Mouse (Mus musculus): ENCODE measurements at regions not wholly inside any gene's neighbourhood (a gene's known extent, or its start where the extent isn't known, plus 50 kb on each side); places are given as distances from the start of the nearest gene placed in this dataset.

DNA sequence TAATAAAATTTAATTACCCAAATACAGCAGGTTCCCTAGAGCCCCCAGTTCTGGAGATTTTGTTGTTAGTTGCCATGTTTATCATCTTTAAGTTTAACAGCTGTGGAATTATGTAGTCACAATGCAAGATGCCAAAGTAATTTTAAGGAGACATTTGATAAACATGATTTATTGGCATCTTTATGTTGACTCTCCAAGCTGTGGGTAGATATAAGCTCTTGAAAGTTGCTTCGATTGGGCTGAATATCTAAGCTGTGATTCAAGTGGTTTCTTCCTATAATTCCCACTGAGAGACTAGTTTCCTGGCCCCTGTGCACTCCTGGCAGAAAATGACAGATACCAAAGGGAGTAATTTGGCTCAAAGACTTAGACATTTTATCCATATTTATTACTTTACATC is 364.7 kb upstream of the Hsf2 start:
- no peak for DNase-seq (ENCODE audit: low read depth, low spot score)
- Histone ChIP-seq H3K36me3 (ENCODE audit: control insufficient read depth in 1 of 2, insufficient read depth in 2 of 2, low read length in 2 of 2) (no peaks in the 10 kb centered on the region), H3K4me1 (ENCODE audit: control insufficient read depth in 1 of 2, insufficient read depth in 2 of 2, low read length in 2 of 2) (no peaks in the 10 kb centered on the region), H3K9me3 (replicated peaks; ENCODE audit: insufficient read depth, low read length) (no peaks in the 10 kb centered on the region), H3K9ac (ENCODE audit: control insufficient read depth, low read depth, low read length, poor library complexity, severe bottlenecking) (no peak overlapping the region), H3K4me3 (ENCODE audit: control insufficient read depth in 1 of 2, insufficient read depth in 1 of 2, low read depth in 2 of 2, low read length in 2 of 2) (no peak overlapping the region), H3K27me3 (ENCODE audit: control insufficient read depth in 1 of 2, insufficient read depth in 2 of 2, low read length in 2 of 2) (no peaks in the 10 kb centered on the region), H3K79me2 (ENCODE audit: control insufficient read depth, insufficient read depth, low read length, poor library complexity) (no peaks in the 10 kb centered on the region), H3K27ac (ENCODE audit: control insufficient read depth, low read depth, low read length) (no peak overlapping the region)
- no peak for TF ChIP-seq CTCF (IDR thresholded peaks at IDR 0.05 in 2 of 3, conservative IDR thresholded peaks at IDR 0.05 in 1 of 3; ENCODE audit: control insufficient read depth in 1 of 3, insufficient read depth in 1 of 3, low read depth in 2 of 3, low read length in 3 of 3, poor library complexity in 1 of 3, severe bottlenecking in 1 of 3)
- no peak for TF ChIP-seq BHLHE40 (IDR thresholded peaks at IDR 0.05; ENCODE audit: borderline replicate concordance, low read depth, low read length)
- TF ChIP-seq TCF12 (IDR thresholded peaks at IDR 0.05; ENCODE audit: low read depth, low read length), result no peak
- no peak for TF ChIP-seq MEF2A (IDR thresholded peaks at IDR 0.05; ENCODE audit: extremely low read depth, insufficient replicate concordance, low read depth, low read length, poor library complexity, severe bottlenecking)
- no peak for TF ChIP-seq CHD1 (IDR thresholded peaks at IDR 0.05; ENCODE audit: low read depth, low read length)
- TF ChIP-seq USF2 (IDR thresholded peaks at IDR 0.05; ENCODE audit: borderline replicate concordance in 1 of 2, insufficient read depth in 1 of 2, low read depth in 1 of 2, low read length in 2 of 2), result no peak
- no peak for TF ChIP-seq POLR2AphosphoS2 (IDR thresholded peaks at IDR 0.05; ENCODE audit: low read length)
- TF ChIP-seq POLR2A (IDR thresholded peaks at IDR 0.05; ENCODE audit: control insufficient read depth in 1 of 2, insufficient read depth in 1 of 2, low read depth in 1 of 2, low read length in 2 of 2, poor library complexity in 1 of 2), result no peak
- no peak for TF ChIP-seq ZKSCAN1 (IDR thresholded peaks at IDR 0.05; ENCODE audit: low read depth, low read length)
- TF ChIP-seq ETS1 (IDR thresholded peaks at IDR 0.05; ENCODE audit: low read depth, low read length), result no peak
- no peak for TF ChIP-seq RAD21 (IDR thresholded peaks at IDR 0.05; ENCODE audit: low read depth, low read length)
- no peak for TF ChIP-seq MYC (IDR thresholded peaks at IDR 0.05; ENCODE audit: low read depth, low read length)
- TF ChIP-seq MAX (IDR thresholded peaks at IDR 0.05; ENCODE audit: low read length), result no peak
- TF ChIP-seq HCFC1 (IDR thresholded peaks at IDR 0.05; ENCODE audit: low read depth, low read length), result no peak
- no peak for TF ChIP-seq MAFK (IDR thresholded peaks at IDR 0.05; ENCODE audit: borderline replicate concordance, low read depth, low read length)
- no peak for TF ChIP-seq MAZ (IDR thresholded peaks at IDR 0.05; ENCODE audit: low read depth, low read length)

DNA sequence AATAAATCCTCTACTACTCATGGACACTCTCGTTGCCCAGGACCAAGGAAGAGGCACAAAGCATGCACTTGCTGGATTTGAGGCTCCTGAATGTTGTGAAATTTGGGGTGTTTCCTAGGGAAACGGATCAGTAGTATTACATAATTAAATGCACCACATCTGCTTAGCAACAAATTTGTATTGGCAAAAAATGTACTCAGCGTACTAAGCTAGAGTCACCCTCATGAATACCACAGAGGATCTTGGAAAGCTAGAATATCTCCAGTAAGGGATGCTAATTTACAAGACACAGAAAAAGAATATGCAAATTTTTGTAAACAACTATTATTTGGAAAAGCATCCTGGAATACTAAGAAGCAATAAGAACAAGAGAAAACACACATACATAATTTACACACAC is 359.0 kb upstream of the Hsf2 start:
- no peaks in the 10 kb centered on the region for H3K4me1 ChIP-seq (ENCODE audit: control insufficient read depth in 1 of 2, insufficient read depth in 2 of 2, low read length in 2 of 2)
- no peak overlapping the region for H3K4me3 ChIP-seq (ENCODE audit: control insufficient read depth in 1 of 2, insufficient read depth in 1 of 2, low read depth in 2 of 2, low read length in 2 of 2)
- no peaks in the 10 kb centered on the region for H3K9me3 ChIP-seq (replicated peaks; ENCODE audit: insufficient read depth, low read length)
- TF ChIP-seq RAD21 (IDR thresholded peaks at IDR 0.05; ENCODE audit: low read depth, low read length) (no peak), UBTF (IDR thresholded peaks at IDR 0.05; ENCODE audit: borderline replicate concordance, insufficient read depth, low read depth, low read length) (no peak), GATA1 (IDR thresholded peaks at IDR 0.05; ENCODE audit: low read depth, low read length) (no peak), KAT2A (conservative IDR thresholded peaks at IDR 0.05; ENCODE audit: low read depth, low read length) (no peak), MAZ (IDR thresholded peaks at IDR 0.05; ENCODE audit: low read depth, low read length) (no peak), NRF1 (IDR thresholded peaks at IDR 0.05; ENCODE audit: insufficient read depth, low read depth, low read length, poor library complexity, severe bottlenecking) (no peak), SMC3 (IDR thresholded peaks at IDR 0.05; ENCODE audit: low read depth, low read length) (no peak), MYC (IDR thresholded peaks at IDR 0.05; ENCODE audit: low read depth, low read length) (no peak), GABPA (IDR thresholded peaks at IDR 0.05; ENCODE audit: low read depth, low read length) (no peak), CHD2 (IDR thresholded peaks at IDR 0.05; ENCODE audit: low read length) (no peak), RCOR1 (IDR thresholded peaks at IDR 0.05; ENCODE audit: low read depth, low read length) (no peak), SIN3A (IDR thresholded peaks at IDR 0.05; ENCODE audit: low read length) (no peak), ZNF384 (IDR thresholded peaks at IDR 0.05; ENCODE audit: low read depth, low read length) (no peak), MYB (IDR thresholded peaks at IDR 0.05; ENCODE audit: low read depth, low read length) (no peak), POLR2A (IDR thresholded peaks at IDR 0.05; ENCODE audit: control insufficient read depth in 1 of 2, insufficient read depth in 1 of 2, low read depth in 1 of 2, low read length in 2 of 2, poor library complexity in 1 of 2) (no peak)
- H3K27ac ChIP-seq (ENCODE audit: control insufficient read depth, low read depth, low read length), result no peak overlapping the region
- H3K36me3 ChIP-seq (ENCODE audit: control insufficient read depth in 1 of 2, insufficient read depth in 2 of 2, low read length in 2 of 2), result no peaks in the 10 kb centered on the region
- H3K9ac ChIP-seq (ENCODE audit: control insufficient read depth, low read depth, low read length, poor library complexity, severe bottlenecking), result no peak overlapping the region
- H3K27me3 ChIP-seq (ENCODE audit: control insufficient read depth in 1 of 2, insufficient read depth in 2 of 2, low read length in 2 of 2), result no peaks in the 10 kb centered on the region
- H3K79me2 ChIP-seq (ENCODE audit: control insufficient read depth, insufficient read depth, low read length, poor library complexity), result no peaks in the 10 kb centered on the region
- no peak for DNase-seq (ENCODE audit: low read depth, low spot score)
